Mouse (Mus musculus) stomach, embryonic 15.5 days (tissue): ENCODE results near the gene Cldn20. TPM values are rescaled to one million over a fixed set of nuclear protein-coding genes. Genes with fewer than 3 reads are reported as not detected.

ENCODE experiments used
- ATAC-seq: fragments of 200-750 bp; cut with Nextera tagmentation; 2 replicates; pipeline ENCODE4 v1.8.0; 2017; ENCODE audit warnings: low read depth, moderate number of reproducible peaks, moderate TSS enrichment; ENCODE audit not compliant: insufficient read depth, low FRiP score
- H3K27ac ChIP-seq: fragments of 300-500 bp; sonication (generic); 2 replicates; pipeline ENCODE4 v1.5.1; 2015; ENCODE audit warnings: mild to moderate bottlenecking, inconsistent platforms
- H3K27me3 ChIP-seq: fragments of 300-500 bp; sonication (generic); replicated peaks from 2 replicates; pipeline ENCODE4 v1.6.1; 2015; ENCODE audit warnings: inconsistent platforms
- H3K36me3 ChIP-seq: fragments of 300-500 bp; sonication (generic); 2 replicates; pipeline ENCODE4 v1.6.1; 2015; ENCODE audit warnings: inconsistent platforms
- H3K4me1 ChIP-seq: fragments of 300-500 bp; sonication (generic); 2 replicates; pipeline ENCODE4 v1.6.1; 2015; ENCODE audit warnings: inconsistent platforms
- H3K4me2 ChIP-seq: fragments of 300-500 bp; sonication (generic); 2 replicates; pipeline ENCODE4 v1.6.1; 2015; ENCODE audit warnings: mild to moderate bottlenecking, inconsistent platforms
- H3K4me3 ChIP-seq: fragments of 300-500 bp; sonication (generic); replicated peaks from 2 replicates; pipeline ENCODE4 v1.5.1; 2015; ENCODE audit warnings: inconsistent platforms
- H3K9ac ChIP-seq: fragments of 300-500 bp; sonication (generic); 2 replicates; pipeline ENCODE4 v1.6.1; 2015; ENCODE audit warnings: inconsistent platforms
- H3K9me3 ChIP-seq: fragments of 300-500 bp; sonication (generic); 2 replicates; pipeline ENCODE4 v1.6.1; 2016; ENCODE audit warnings: inconsistent platforms
- WGBS: fragments of 180-500 bp; shearing (Covaris S2); methylation state at CpG from one replicate; pipeline ENCODE4 v1.1.7; 2015; 5-methylcytosine and 5-hydroxymethylcytosine counted together
- polyA plus RNA-seq: library from polyadenylated mRNA; unstranded; fragments of >200 nt; fragmentation: Nextera tagmentation; extraction: Ambion mirVana; gene quantifications from 2 replicates; pipeline ENCODE4 v1.2.1, GENCODE M21; 2015

Cldn20 gene
- polyA plus RNA-seq, 1 experiment from 2014 or later: 0.22 TPM

GRCm38 (mm10) chr17:3499468-3499867 lies 32.9 kb upstream of the Cldn20 start:
- Histone ChIP-seq H3K9me3 (no peaks in the 10 kb centered on the region), H3K36me3 (no peaks in the 10 kb centered on the region), H3K27me3 (no peaks in the 10 kb centered on the region), H3K27ac (no peak overlapping the region), H3K4me1 (no peaks in the 10 kb centered on the region), H3K4me3 (no peak overlapping the region), H3K4me2 (no peak overlapping the region), H3K9ac (no peak overlapping the region)
- no peak for ATAC-seq
- WGBS: 90% methylated on average over 8 of the region's 8 CpGs

GRCm38 (mm10) chr17:3500076-3500475 lies 32.3 kb upstream of the Cldn20 start:
- Histone ChIP-seq H3K9me3 (no peaks in the 10 kb centered on the region), H3K27ac (no peak overlapping the region), H3K27me3 (no peaks in the 10 kb centered on the region), H3K4me2 (no peak overlapping the region), H3K4me3 (no peak overlapping the region), H3K36me3 (no peaks in the 10 kb centered on the region), H3K9ac (no peak overlapping the region), H3K4me1 (no peaks in the 10 kb centered on the region)
- no peak for ATAC-seq
- 91% methylated on average over 6 of the region's 6 CpGs for WGBS

DNA sequence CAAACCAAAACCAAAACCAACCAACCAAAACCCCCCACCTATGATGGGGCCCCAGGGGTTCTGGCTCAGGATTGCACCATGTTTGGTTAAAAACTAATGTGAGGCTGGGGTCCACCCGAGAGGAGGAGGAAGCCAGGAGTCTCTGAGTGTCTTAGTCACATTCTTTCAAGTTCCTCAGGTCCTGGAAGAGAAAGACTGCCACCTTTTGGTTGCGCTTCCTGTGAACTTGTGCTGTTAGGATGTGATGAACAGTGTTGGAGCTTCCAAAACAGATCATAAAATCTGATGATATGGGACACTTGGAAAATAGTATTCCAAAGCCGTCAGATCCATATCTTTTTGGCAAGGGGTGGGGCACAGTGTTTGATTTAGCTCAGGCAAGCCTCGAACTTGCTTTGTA lies 31.4 kb upstream of the Cldn20 start:
- Histone ChIP-seq H3K4me2 (no peak overlapping the region), H3K9ac (no peak overlapping the region), H3K27ac (no peak overlapping the region), H3K27me3 (no peaks in the 10 kb centered on the region), H3K9me3 (no peaks in the 10 kb centered on the region), H3K4me3 (no peak overlapping the region), H3K36me3 (no peaks in the 10 kb centered on the region), H3K4me1 (no peaks in the 10 kb centered on the region)
- ATAC-seq: no peak
- WGBS: 81% methylated on average over 4 of the region's 4 CpGs

- Histone ChIP-seq H3K27me3 (no peaks in the 10 kb centered on the region), H3K9ac (no peak overlapping the region), H3K36me3 (no peaks in the 10 kb centered on the region), H3K4me3 (no peak overlapping the region), H3K4me2 (no peak overlapping the region), H3K4me1 (no peaks in the 10 kb centered on the region), H3K9me3 (no peaks in the 10 kb centered on the region), H3K27ac (no peak overlapping the region)
- 78% methylated on average over 1 of the region's 1 CpGs for WGBS
- ATAC-seq: no peak
These were observed 26.6 kb upstream of the Cldn20 start for GRCm38 (mm10) chr17:3505711-3506110.

DNA sequence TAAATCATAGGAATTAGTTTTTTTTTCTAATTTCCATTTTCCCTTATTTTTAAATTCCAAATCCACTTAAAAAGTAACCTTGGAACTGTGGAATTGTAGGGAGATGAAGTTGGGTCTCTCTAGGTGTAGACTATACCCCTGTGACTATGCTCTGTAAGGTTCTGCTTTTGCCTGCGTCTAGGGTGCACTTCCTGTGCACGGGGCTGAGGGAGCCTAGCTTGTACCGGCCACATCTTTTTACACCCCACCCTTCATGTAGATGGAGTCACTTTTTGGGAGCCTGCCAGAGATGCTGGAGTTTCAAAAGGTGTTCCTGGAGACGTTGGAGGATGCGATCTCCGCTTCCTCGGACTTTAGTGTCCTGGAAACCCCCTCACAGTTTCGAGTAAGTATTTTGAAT lies 25.8 kb upstream of the Cldn20 start:
- Histone ChIP-seq H3K36me3 (no peaks in the 10 kb centered on the region), H3K9me3 (no peaks in the 10 kb centered on the region), H3K4me2 (no peak overlapping the region), H3K4me1 (no peaks in the 10 kb centered on the region), H3K27ac (no peak overlapping the region), H3K4me3 (no peak overlapping the region), H3K27me3 (no peaks in the 10 kb centered on the region), H3K9ac (no peak overlapping the region)
- WGBS: 79% methylated on average over 8 of the region's 8 CpGs
- ATAC-seq: no peak

DNA sequence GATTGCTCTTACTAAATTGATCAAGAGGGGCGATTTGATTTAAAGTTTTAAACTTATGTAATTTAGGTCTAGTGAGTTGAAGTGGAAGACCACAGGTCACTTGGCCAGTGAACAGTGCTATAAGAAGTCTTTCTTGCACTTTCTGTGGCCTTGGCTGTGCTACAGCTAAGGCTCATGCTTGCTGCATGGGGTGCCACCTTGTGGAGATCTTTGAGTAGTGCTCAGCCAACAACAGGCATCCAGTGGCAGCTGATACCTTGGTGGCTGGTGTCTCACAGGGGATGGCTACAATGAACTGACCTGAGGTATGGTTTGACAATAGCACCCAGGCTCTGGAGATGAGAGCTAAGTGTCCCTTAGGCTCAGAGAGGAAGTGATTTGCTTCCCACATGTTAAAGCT lies 22.5 kb upstream of the Cldn20 start:
- H3K36me3 ChIP-seq: no peaks in the 10 kb centered on the region
- H3K4me2 ChIP-seq: no peak overlapping the region
- 18% methylated on average over 1 of the region's 1 CpGs for WGBS
- ATAC-seq: 0 out of 2 replicates have a peak, but pooled peaks have one; percentile 43
- H3K27ac ChIP-seq: no peak overlapping the region
- no peaks in the 10 kb centered on the region for H3K4me1 ChIP-seq
- H3K4me3 ChIP-seq: no peak overlapping the region
- no peaks in the 10 kb centered on the region for H3K9me3 ChIP-seq
- H3K9ac ChIP-seq: no peak overlapping the region
- H3K27me3 ChIP-seq: no peaks in the 10 kb centered on the region

DNA sequence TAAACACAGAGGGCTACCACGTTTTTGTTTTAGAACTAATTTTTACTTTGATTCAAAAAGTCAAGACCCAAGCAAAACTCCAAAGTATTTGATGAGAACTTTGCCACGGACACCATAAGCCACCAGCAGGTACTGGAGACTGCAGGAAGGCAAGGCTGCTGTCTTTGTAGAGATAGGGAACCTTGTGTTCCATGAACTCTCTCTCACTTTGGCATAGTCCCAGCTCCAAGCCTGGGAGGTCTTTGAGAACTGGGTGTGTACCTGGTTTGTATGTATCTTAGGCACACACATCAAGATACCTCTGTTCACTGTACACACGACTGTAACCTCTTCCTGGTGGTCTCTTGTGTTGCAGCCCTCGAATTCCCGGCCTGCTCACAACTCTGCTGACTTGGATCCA lies 18.0 kb upstream of the Cldn20 start:
- 80% methylated on average over 5 of the region's 5 CpGs for WGBS
- no peaks in the 10 kb centered on the region for H3K36me3 ChIP-seq

GRCm38 (mm10) chr17:3515851-3516250 lies 16.5 kb upstream of the Cldn20 start:
- H3K9me3 ChIP-seq: no peaks in the 10 kb centered on the region
- no peak overlapping the region for H3K4me2 ChIP-seq
- no peaks in the 10 kb centered on the region for H3K4me1 ChIP-seq
- no peak overlapping the region for H3K4me3 ChIP-seq
- no peak for ATAC-seq
- no peaks in the 10 kb centered on the region for H3K27me3 ChIP-seq
- H3K27ac ChIP-seq: no peak overlapping the region
- no peaks in the 10 kb centered on the region for H3K36me3 ChIP-seq
- WGBS: 91% methylated on average over 8 of the region's 8 CpGs
- no peak overlapping the region for H3K9ac ChIP-seq

More for the DNA sequence above, 18.0 kb upstream of the Cldn20 start:
- no peak overlapping the region for H3K4me2 ChIP-seq
- H3K9ac ChIP-seq: no peak overlapping the region
- H3K27me3 ChIP-seq: no peaks in the 10 kb centered on the region
- no peaks in the 10 kb centered on the region for H3K4me1 ChIP-seq
- H3K27ac ChIP-seq: no peak overlapping the region
- H3K4me3 ChIP-seq: no peak overlapping the region
- no peaks in the 10 kb centered on the region for H3K9me3 ChIP-seq
- ATAC-seq: no peak

DNA sequence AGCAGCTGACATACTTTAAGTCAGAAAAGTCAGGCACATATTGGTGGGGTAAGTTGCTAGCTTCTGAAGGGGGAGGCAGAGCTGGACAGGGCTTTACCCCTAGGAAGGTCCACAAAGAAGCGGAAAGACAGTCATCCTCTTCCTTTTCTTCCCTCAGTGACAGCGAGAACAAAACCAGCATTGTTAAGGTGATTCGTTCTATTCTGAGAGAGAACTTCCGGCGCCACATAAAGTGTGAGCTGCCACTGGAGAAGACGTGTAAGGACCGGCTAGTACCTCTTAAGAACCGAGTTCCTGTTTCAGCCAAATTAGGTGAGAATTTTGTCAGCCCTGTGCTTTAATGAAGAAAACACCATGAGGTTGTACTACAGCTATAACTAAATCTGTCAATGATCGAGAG lies 15.9 kb upstream of the Cldn20 start:
- WGBS: 73% methylated on average over 9 of the region's 9 CpGs
- no peak overlapping the region for H3K4me2 ChIP-seq
- H3K9ac ChIP-seq: no peak overlapping the region
- no peak overlapping the region for H3K27ac ChIP-seq
- no peak overlapping the region for H3K4me3 ChIP-seq
- no peaks in the 10 kb centered on the region for H3K27me3 ChIP-seq
- ATAC-seq: no peak
- H3K36me3 ChIP-seq: no peaks in the 10 kb centered on the region
- H3K9me3 ChIP-seq: no peaks in the 10 kb centered on the region
- H3K4me1 ChIP-seq: no peaks in the 10 kb centered on the region

DNA sequence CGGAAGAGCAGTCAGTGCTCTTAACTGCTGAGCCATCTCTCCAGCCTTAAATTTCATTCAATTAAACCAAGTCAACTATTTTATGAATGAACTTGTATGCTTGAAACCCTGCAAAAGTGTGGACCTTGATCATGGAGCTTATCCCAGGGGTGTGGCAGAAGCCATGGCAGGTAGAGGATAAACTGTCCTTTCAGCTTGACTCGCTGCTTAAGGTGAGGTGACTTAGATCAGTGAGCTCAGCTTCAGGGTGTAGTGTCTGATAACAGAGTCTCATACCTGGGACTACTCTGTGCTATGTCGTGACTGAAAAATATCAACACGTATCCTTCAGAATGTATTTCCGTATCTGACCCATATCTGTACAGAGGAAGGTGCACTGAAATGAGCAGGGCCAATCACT lies 12.0 kb upstream of the Cldn20 start:
- H3K4me3 ChIP-seq: no peak overlapping the region
- H3K27ac ChIP-seq: no peak overlapping the region
- ATAC-seq: no peak
- no peaks in the 10 kb centered on the region for H3K9me3 ChIP-seq
- no peaks in the 10 kb centered on the region for H3K27me3 ChIP-seq
- H3K4me1 ChIP-seq: no peaks in the 10 kb centered on the region
- 89% methylated on average over 5 of the region's 5 CpGs for WGBS
- no peaks in the 10 kb centered on the region for H3K36me3 ChIP-seq
- H3K9ac ChIP-seq: no peak overlapping the region
- no peak overlapping the region for H3K4me2 ChIP-seq

- Histone ChIP-seq H3K36me3 (no peaks in the 10 kb centered on the region), H3K9ac (no peak overlapping the region), H3K4me1 (no peaks in the 10 kb centered on the region), H3K27ac (no peak overlapping the region), H3K4me3 (no peak overlapping the region), H3K9me3 (no peaks in the 10 kb centered on the region), H3K4me2 (no peak overlapping the region), H3K27me3 (no peaks in the 10 kb centered on the region)
- no peak for ATAC-seq
- 70% methylated on average over 6 of the region's 6 CpGs for WGBS
These were observed 4.4 kb upstream of the Cldn20 start for GRCm38 (mm10) chr17:3527841-3528471.

- no peak overlapping the region for H3K4me3 ChIP-seq
- no peaks in the 10 kb centered on the region for H3K4me1 ChIP-seq
- 39% methylated on average over 3 of the region's 3 CpGs for WGBS
- H3K9me3 ChIP-seq: no peaks in the 10 kb centered on the region
- H3K27ac ChIP-seq: no peak overlapping the region
- ATAC-seq: no peak
- H3K4me2 ChIP-seq: no peak overlapping the region
- H3K9ac ChIP-seq: no peak overlapping the region
- H3K27me3 ChIP-seq: no peaks in the 10 kb centered on the region
- no peaks in the 10 kb centered on the region for H3K36me3 ChIP-seq
These were observed 2.8 kb upstream of the Cldn20 start for GRCm38 (mm10) chr17:3529523-3529922.

DNA sequence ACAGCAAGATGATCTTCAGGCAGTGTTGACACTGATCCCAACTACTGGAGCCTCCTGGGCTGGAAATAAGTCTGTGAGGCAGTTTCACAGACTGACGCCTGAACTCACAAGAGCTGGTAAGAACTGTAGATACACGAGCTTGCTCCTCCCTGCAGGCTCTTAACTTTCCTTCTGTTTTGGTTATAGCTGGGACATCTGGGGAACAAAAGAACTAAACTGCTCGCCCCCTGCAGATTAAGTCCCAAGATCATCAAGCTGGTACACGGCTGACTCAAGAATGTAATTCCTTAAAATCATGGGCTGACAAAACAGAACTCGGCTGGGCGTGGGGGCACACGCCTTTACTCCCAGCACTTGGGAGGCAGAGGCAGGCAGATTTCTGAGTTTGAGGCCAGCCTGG lies 1.8 kb upstream of the Cldn20 start:
- Histone ChIP-seq H3K4me2 (no peak overlapping the region), H3K36me3 (no peaks in the 10 kb centered on the region), H3K27ac (no peak overlapping the region), H3K4me1 (no peaks in the 10 kb centered on the region), H3K9ac (no peak overlapping the region), H3K27me3 (no peaks in the 10 kb centered on the region), H3K4me3 (no peak overlapping the region), H3K9me3 (no peaks in the 10 kb centered on the region)
- no peak for ATAC-seq
- WGBS: 81% methylated on average over 7 of the region's 7 CpGs
